Comparison of ENCODE assay signal across 27 mouse cellular contexts in the genomic region with DNA sequence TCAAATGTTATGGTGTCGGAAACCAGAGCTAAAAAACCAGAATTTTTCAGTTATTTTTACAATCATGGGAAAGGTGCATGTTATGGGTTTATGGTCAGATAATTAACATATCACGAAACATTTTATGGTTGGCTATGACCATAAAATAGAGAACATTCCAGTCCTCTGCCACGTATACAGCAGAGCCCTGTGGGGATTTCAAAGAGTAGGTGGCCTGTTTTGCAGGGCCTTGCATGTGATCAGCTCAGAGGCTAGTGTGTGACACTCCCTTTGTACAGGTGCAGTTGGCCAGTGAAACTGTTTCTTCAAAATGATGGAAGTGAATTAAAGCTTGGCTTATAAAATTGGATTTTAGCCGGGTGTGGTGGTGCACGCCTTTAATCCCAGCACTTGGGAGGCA. TPM values are rescaled to one million over a fixed set of nuclear protein-coding genes. Genes with fewer than 3 reads are reported as not detected.
DNase-seq lines count a peak whose midpoint lies in the region; ATAC-seq and TF ChIP-seq lines count a peak whose summit lies in the region.
"Had no signal": no experiment of that assay in that cellular context is flagged by ENCODE, and none has a peak within 500 bp of the region (broad histone marks: within the 10 kb centered on the region; RNA-seq: fewer than 3 reads in every experiment).

No protein-coding gene starts in this region.

- no peak for TF ChIP-seq POLR2A in small intestine, adult 2 months (IDR thresholded peaks at IDR 0.05; ENCODE audit: low read depth, low read length)

- no peaks in the 10 kb centered on the region for H3K27me3 ChIP-seq in intestine, postnatal 0 days (replicated peaks; ENCODE audit: control insufficient read depth, insufficient read depth, low read length)
- no peaks in the 10 kb centered on the region for H3K27me3 ChIP-seq in small intestine, adult 2 months (ENCODE audit: control insufficient read depth, insufficient read depth, low read length)
- H3K27me3 ChIP-seq: CH12.LX; embryonic facial prominence, embryonic 13.5 days; embryonic facial prominence, embryonic 15.5 days; forebrain, embryonic 13.5 days; forebrain, embryonic 15.5 days; Patski had no signal

- H3K9me3 ChIP-seq in intestine, postnatal 0 days (ENCODE audit: control insufficient read depth) = no peaks in the 10 kb centered on the region
- H3K9me3 ChIP-seq: embryonic facial prominence, embryonic 13.5 days; embryonic facial prominence, embryonic 15.5 days; forebrain, embryonic 13.5 days; forebrain, embryonic 15.5 days; G1E had no signal

- WGBS in intestine, postnatal 0 days = 43% methylated on average over 5 of the region's 5 CpGs
- WGBS in small intestine, adult 2 months = 39% methylated on average over 5 of the region's 5 CpGs

- TF ChIP-seq CTCF in gastrocnemius, adult 2 months (IDR thresholded peaks at IDR 0.05) = no peak
- no peak for TF ChIP-seq CTCF in intestine, postnatal 0 days (IDR thresholded peaks at IDR 0.05; ENCODE audit: low read depth)
- TF ChIP-seq CTCF in small intestine, adult 2 months (IDR thresholded peaks at IDR 0.05; ENCODE audit: extremely low read depth, insufficient read length, insufficient replicate concordance, low read depth, low read length) = no peak

- peak; percentile 87 for ATAC-seq in intestine, postnatal 0 days
- ATAC-seq in erythroid progenitor cell, adult 5-6 weeks (replicated peaks; ENCODE audit: low FRiP score, poor library complexity, severe bottlenecking) = no peak
- ATAC-seq: activated CD4-positive, CD25-positive, alpha-beta regulatory T cell, adult 4 months; CD4-positive, CD25-positive, alpha-beta regulatory T cell, adult 4 months; forebrain, embryonic 13.5 days; forebrain, embryonic 15.5 days; forebrain, postnatal 0 days had no signal

- intact Hi-C loops in gastrocnemius, adult 2 months (cut with DNase I) = loop anchor here (2.0 to 5.0 kb wide), 3 partner anchors 42 to 242 kb away; a partner anchor contains a TSS

- peak overlapping the region; percentile 50; the same call in 1 of the 2 replicates for H3K27ac ChIP-seq in gastrocnemius, adult 2 months
- H3K27ac ChIP-seq in intestine, postnatal 0 days (ENCODE audit: low read depth, low read length) = 0 out of 2 replicates have a peak overlapping the region, but pooled peaks have one; percentile 54
- peak overlapping the region; percentile 36; the same call in 1 of the 2 replicates for H3K27ac ChIP-seq in small intestine, adult 2 months (ENCODE audit: insufficient read depth, low read depth, low read length)
- H3K27ac ChIP-seq: embryonic facial prominence, embryonic 13.5 days; embryonic facial prominence, embryonic 15.5 days; forebrain, embryonic 13.5 days; forebrain, embryonic 15.5 days had no signal

- H3K4me2 ChIP-seq in intestine, postnatal 0 days (replicated peaks; ENCODE audit: low read depth) = no peak overlapping the region
- H3K4me2 ChIP-seq: embryonic facial prominence, embryonic 13.5 days; embryonic facial prominence, embryonic 15.5 days; forebrain, embryonic 13.5 days; forebrain, embryonic 15.5 days had no signal

- H3K4me3 ChIP-seq in gastrocnemius, adult 2 months = no peak overlapping the region
- H3K4me3 ChIP-seq in intestine, postnatal 0 days (ENCODE audit: low read depth, low read length) = no peak overlapping the region
- H3K4me3 ChIP-seq in small intestine, adult 2 months (ENCODE audit: low read depth, low read length) = no peak overlapping the region
- H3K4me3 ChIP-seq: embryonic facial prominence, embryonic 13.5 days; embryonic facial prominence, embryonic 15.5 days; erythroblast, embryonic 14.5 days; forebrain, embryonic 13.5 days; forebrain, embryonic 15.5 days had no signal

- H3K36me3 ChIP-seq in intestine, postnatal 0 days (ENCODE audit: control insufficient read depth, insufficient read depth) = peaks cover 45% of the 10 kb centered on the region
- peaks cover 21% of the 10 kb centered on the region for H3K36me3 ChIP-seq in small intestine, adult 2 months (ENCODE audit: control insufficient read depth, insufficient read depth, low read length)

- no peaks in the 10 kb centered on the region for H3K4me1 ChIP-seq in intestine, postnatal 0 days (replicated peaks; ENCODE audit: control insufficient read depth, insufficient read depth, low read length)
- peaks cover 8% of the 10 kb centered on the region for H3K4me1 ChIP-seq in small intestine, adult 2 months (ENCODE audit: control insufficient read depth, insufficient read depth, insufficient read length, low read length)
- H3K4me1 ChIP-seq: embryonic facial prominence, embryonic 13.5 days; embryonic facial prominence, embryonic 15.5 days; forebrain, embryonic 13.5 days; forebrain, embryonic 15.5 days had no signal

- no peak for DNase-seq in gastrocnemius, adult 2 months
- DNase-seq in gastrocnemius, adult 8-10 months (ENCODE audit: low spot score in 2 of 2) = no peak
- DNase-seq in layer of hippocampus, postnatal 14 days (ENCODE audit: low spot score in 2 of 2) = no peak
- DNase-seq: adrenal gland, adult 8-10 months; adrenal gland, postnatal 14 days; B cell, adult 2 months; cerebellum, adult 11 months; cerebellum, adult 18-20 months; cerebellum, adult 8-10 months; cerebellum, adult 9-11 months; cerebellum, postnatal 14 days; cerebellum, postnatal 36 days; embryo, embryonic 11 days; forebrain, postnatal 0 days had no signal

- no peak overlapping the region for H3K9ac ChIP-seq in intestine, postnatal 0 days (ENCODE audit: low read depth, low read length)
- H3K9ac ChIP-seq: embryonic facial prominence, embryonic 13.5 days; embryonic facial prominence, embryonic 15.5 days; forebrain, embryonic 13.5 days; forebrain, embryonic 15.5 days; forebrain, postnatal 0 days had no signal

RNA-seq across cellular contexts. Expression of a gene that starts 28.6 kb away (rescaled TPM):
- 10 to 100 TPM; 40.0 to 40.9 TPM for total RNA-seq in gastrocnemius, adult 2 months (2021)
- total RNA-seq in gastrocnemius, adult 8-10 months (2022) = 10 to 100 TPM; 40.8 to 45.8 (median 43.0) TPM
- polyA plus RNA-seq in intestine, postnatal 0 days (2015; fragmentation: Nextera tagmentation; extraction: Ambion mirVana) = 62.2 and 64.8 TPM in 2 replicates
- 50.5 and 116 TPM in 2 replicates for polyA plus RNA-seq in small intestine, adult 2 months (2012; rRNA removed)
- 10 to 100 TPM; 39.1 to 40.5 TPM for total RNA-seq in layer of hippocampus, postnatal 14 days (2021)
- 24.1 and 33.5 TPM in 2 replicates for total RNA-seq in erythroid progenitor cell, adult 5-6 weeks (2015; ENCODE audit: low replicate concordance)
- total RNA-seq in erythroid progenitor cell, adult 5-6 weeks (2017; ENCODE audit: low replicate concordance) = 10.2 and 17.8 TPM in 2 replicates

RNA-seq across cellular contexts. Expression of a gene that starts 28.9 kb away (rescaled TPM):
- total RNA-seq in gastrocnemius, adult 2 months (2021) = 10 to 100 TPM; 18.4 to 18.9 TPM
- 10 to 100 TPM; 19.9 to 22.6 (median 20.4) TPM for total RNA-seq in gastrocnemius, adult 8-10 months (2022)
- 11.5 and 13.5 TPM in 2 replicates for polyA plus RNA-seq in intestine, postnatal 0 days (2015; fragmentation: Nextera tagmentation; extraction: Ambion mirVana)
- polyA plus RNA-seq in small intestine, adult 2 months (2012; rRNA removed) = 25.4 and 54.9 TPM in 2 replicates
- 10 to 100 TPM; 65.3 to 67.2 TPM for total RNA-seq in layer of hippocampus, postnatal 14 days (2021)
- 7.5 and 8.6 TPM in 2 replicates for total RNA-seq in erythroid progenitor cell, adult 5-6 weeks (2015; ENCODE audit: low replicate concordance)
- total RNA-seq in erythroid progenitor cell, adult 5-6 weeks (2017; ENCODE audit: low replicate concordance) = 5.4 and 7.4 TPM in 2 replicates

RNA-seq across cellular contexts. Expression of a gene that starts 42.3 kb away (rescaled TPM):
- total RNA-seq in gastrocnemius, adult 2 months (2021) = 10 to 100 TPM; 25.0 to 30.4 TPM
- 10 to 100 TPM; 21.8 to 27.9 (median 24.9) TPM for total RNA-seq in gastrocnemius, adult 8-10 months (2022)
- polyA plus RNA-seq in intestine, postnatal 0 days (2015; fragmentation: Nextera tagmentation; extraction: Ambion mirVana) = 14.9 and 15.7 TPM in 2 replicates
- polyA plus RNA-seq in small intestine, adult 2 months (2012; rRNA removed) = 19.8 and 34.8 TPM in 2 replicates
- total RNA-seq in layer of hippocampus, postnatal 14 days (2021) = 10 to 100 TPM; 29.9 to 33.3 TPM
- 49.0 and 56.6 TPM in 2 replicates for total RNA-seq in erythroid progenitor cell, adult 5-6 weeks (2015; ENCODE audit: low replicate concordance)
- 37.7 and 38.0 TPM in 2 replicates for total RNA-seq in erythroid progenitor cell, adult 5-6 weeks (2017; ENCODE audit: low replicate concordance)
